Mouse (Mus musculus): Measurements from ENCODE around the gene Pdhx.

DNA sequence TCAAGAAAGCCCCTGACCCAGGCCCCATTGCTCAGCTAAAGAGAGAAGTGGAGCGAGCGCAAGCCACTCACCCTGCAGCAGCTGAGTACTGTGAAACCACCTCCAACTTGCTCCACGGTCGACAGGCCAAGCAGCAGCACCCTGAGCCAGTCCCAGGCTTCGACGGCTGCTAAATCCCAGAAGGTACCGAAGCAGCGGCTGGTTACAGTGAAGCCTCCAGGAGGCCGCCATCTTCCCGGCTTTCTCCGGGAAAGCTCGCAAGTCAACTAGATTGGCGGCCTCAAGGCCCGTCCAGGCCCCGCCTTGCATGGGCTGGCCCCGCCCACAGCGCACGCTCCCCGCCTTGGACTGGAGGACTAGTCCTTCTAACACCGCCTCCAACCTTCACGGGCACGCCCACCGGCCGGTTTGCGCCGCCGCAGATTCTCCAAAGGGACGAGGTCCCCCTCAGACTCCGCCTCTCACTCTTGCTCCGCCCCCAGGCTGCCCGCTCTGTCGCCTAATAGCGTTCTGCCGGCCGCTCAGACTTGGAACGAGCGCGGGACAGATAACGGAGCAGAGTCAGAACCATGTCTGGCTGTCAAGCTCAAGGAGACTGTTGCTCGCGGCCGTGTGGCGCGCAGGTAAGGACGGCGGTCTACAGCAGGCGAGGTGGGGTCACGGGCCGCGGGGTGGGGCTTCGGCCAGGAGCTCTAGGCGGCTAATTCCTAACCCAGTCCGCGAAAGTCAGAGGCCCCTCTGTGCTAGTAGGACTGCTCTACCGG lies at the start of gene Pdhx, which contains the start of gene Apip:
- TF ChIP-seq CTCF (IDR thresholded peaks at IDR 0.05; ENCODE audit: borderline replicate concordance, insufficient read depth, low read length) (no peak), POLR2A (IDR thresholded peaks at IDR 0.05; ENCODE audit: low read depth, low read length) (peak; percentile 87)
